Mouse (Mus musculus) adrenal gland, postnatal 14 days (tissue): ENCODE measurements at regions not wholly inside any gene's neighbourhood (a gene's known extent, or its start where the extent isn't known, plus 50 kb on each side); places are given as distances from the start of the nearest gene placed in this dataset.

Experiments
- DNase-seq: peaks from one replicate; pipeline ENCODE4 v3.0.0; 2021; ENCODE audit warnings: mixed read lengths

DNA sequence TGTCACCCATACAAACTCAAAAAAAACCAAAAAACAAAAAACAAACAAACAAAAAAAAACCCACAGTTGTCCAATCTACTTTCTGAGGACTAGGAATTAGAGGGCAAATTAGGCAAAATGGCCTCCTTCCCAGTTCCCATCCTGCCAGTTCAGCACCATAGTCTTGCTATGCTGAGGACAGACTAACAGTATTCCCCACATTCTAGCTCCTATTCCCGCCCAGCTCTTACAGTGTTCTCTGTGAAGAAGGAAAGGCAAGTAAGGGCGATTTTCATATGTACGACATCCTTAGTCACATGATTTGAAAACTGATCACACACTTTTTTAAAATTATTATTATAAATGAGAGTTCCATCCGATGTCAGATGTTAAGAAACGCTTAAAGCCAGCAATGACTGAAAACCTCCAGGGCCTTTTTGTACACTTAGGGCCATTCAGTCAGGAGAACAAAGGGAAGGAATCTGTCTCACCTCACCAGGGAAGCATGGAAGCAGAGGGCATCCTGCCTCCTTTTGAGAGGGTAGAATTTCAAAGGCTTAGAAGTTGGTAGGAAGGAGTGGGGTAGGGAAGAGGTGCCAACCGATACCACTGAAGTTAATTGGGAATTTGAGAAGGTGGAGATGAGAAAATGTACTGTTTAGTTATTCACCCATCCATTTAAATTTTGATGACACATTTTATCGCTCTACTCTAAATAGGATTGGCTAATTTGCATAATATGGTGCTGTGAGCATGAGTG lies 70.1 kb upstream of the Lrig3 start:
- no peak for DNase-seq

- DNase-seq: no peak
Observed at GRCm38 (mm10) chr10:125896646-125897045, 69.3 kb upstream of the Lrig3 start.

DNA sequence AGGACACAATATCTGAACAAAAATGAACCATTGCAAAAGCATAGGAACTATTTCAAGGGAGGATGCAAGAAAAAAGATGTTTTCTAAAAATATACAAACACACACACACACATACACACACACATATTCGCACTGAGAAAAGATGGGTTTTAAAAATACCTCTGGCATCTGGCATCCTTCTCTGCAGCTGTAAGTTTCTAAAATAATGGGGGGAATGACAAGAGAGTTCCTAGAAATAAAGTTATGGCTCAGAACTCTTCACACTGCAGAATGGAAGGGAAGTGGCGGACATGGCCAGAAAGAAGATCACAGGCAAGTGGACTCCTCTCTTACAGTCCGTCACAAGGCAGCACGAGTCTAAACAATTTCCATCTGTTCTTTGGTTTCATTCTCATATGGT lies 66.5 kb upstream of the Lrig3 start:
- no peak for DNase-seq

- DNase-seq: no peak
Observed at GRCm38 (mm10) chr10:125900562-125900961, 65.4 kb upstream of the Lrig3 start.

- no peak for DNase-seq
Observed at GRCm38 (mm10) chr10:125902668-125903067, 63.3 kb upstream of the Lrig3 start.

GRCm38 (mm10) chr10:125912207-125912606 lies 53.8 kb upstream of the Lrig3 start:
- DNase-seq: no peak
